Mouse (Mus musculus) frontal cortex, postnatal 25 days (tissue): ENCODE data around the gene Nsun2.
"Not testable (repeated sequence)": the region's sequence is repeated elsewhere in the genome, so short reads cannot be mapped to it uniquely, and the experiment has no call there.

Experiments used
- DNase-seq, 2 experiments: peaks; one replicate each; pipeline ENCODE4 v3.0.0; 2022; ENCODE audit warnings: low spot score in 2 of 2

Nsun2 gene

GRCm38 (mm10) chr13:69635836-69636235, 102.3 kb downstream of the Nsun2 start:
- DNase-seq = not testable (repeated sequence)

- no peak for DNase-seq
Observed at GRCm38 (mm10) chr13:69636375-69636774, 102.8 kb downstream of the Nsun2 start.

GRCm38 (mm10) chr13:69636816-69637215, 103.3 kb downstream of the Nsun2 start:
- DNase-seq = no peak

- DNase-seq = no peak
Observed at GRCm38 (mm10) chr13:69637657-69638056, 104.1 kb downstream of the Nsun2 start.

GRCm38 (mm10) chr13:69638108-69638626, 104.6 kb downstream of the Nsun2 start:
- DNase-seq = no peak

- no peak for DNase-seq
Observed at GRCm38 (mm10) chr13:69639251-69639650, 105.7 kb downstream of the Nsun2 start.

GRCm38 (mm10) chr13:69640126-69640525, 106.6 kb downstream of the Nsun2 start:
- DNase-seq = no peak

GRCm38 (mm10) chr13:69640541-69640940, 107.0 kb downstream of the Nsun2 start:
- DNase-seq = no peak

GRCm38 (mm10) chr13:69641017-69641416, 107.5 kb downstream of the Nsun2 start:
- DNase-seq = no peak

GRCm38 (mm10) chr13:69642656-69643216, 109.2 kb downstream of the Nsun2 start:
- DNase-seq = no peak

GRCm38 (mm10) chr13:69643937-69644336, 110.4 kb downstream of the Nsun2 start:
- DNase-seq = no peak

- no peak for DNase-seq
Observed at GRCm38 (mm10) chr13:69644427-69645166, 111.1 kb downstream of the Nsun2 start.

GRCm38 (mm10) chr13:69645694-69646423, 112.3 kb downstream of the Nsun2 start:
- DNase-seq = no peak

- DNase-seq = no peak
Observed at GRCm38 (mm10) chr13:69646481-69646880, 112.9 kb downstream of the Nsun2 start.

- DNase-seq = no peak
Observed at GRCm38 (mm10) chr13:69654508-69654907, 121.0 kb downstream of the Nsun2 start.

GRCm38 (mm10) chr13:69672121-69672520, 138.6 kb downstream of the Nsun2 start:
- no peak for DNase-seq

GRCm38 (mm10) chr13:69672565-69672964, 139.0 kb downstream of the Nsun2 start:
- no peak for DNase-seq

GRCm38 (mm10) chr13:69673197-69673920, 139.8 kb downstream of the Nsun2 start:
- no peak for DNase-seq

- DNase-seq = no peak
Observed at GRCm38 (mm10) chr13:69673921-69674618, 140.5 kb downstream of the Nsun2 start.
